Comparison of ENCODE assay signal across 8 mouse cellular contexts in genomic region chr17:85190128-85190435, GRCm38 (mm10).
DNase-seq lines count a peak whose midpoint lies in the region; ATAC-seq lines count a peak whose summit lies in the region.

No protein-coding gene starts in this region.

- H3K27me3 ChIP-seq in midbrain, embryonic 11.5 days (ENCODE audit: control insufficient read depth, insufficient read depth, low read length): no peaks in the 10 kb centered on the region
- peaks cover 6% of the 10 kb centered on the region; the same call in 1 of the 2 replicates for H3K27me3 ChIP-seq in midbrain, embryonic 10.5 days (ENCODE audit: low read depth, poor library complexity, severe bottlenecking)
- H3K27me3 ChIP-seq in hindbrain, embryonic 12.5 days: no peaks in the 10 kb centered on the region

- no peaks in the 10 kb centered on the region for H3K36me3 ChIP-seq in midbrain, embryonic 11.5 days (ENCODE audit: control insufficient read depth, insufficient read depth, low read length)
- H3K36me3 ChIP-seq in midbrain, embryonic 10.5 days: no peaks in the 10 kb centered on the region
- no peaks in the 10 kb centered on the region for H3K36me3 ChIP-seq in hindbrain, embryonic 12.5 days

- no peak for ATAC-seq in midbrain, embryonic 11.5 days (ENCODE audit: low FRiP score)
- no peak for ATAC-seq in hindbrain, embryonic 12.5 days (ENCODE audit: low FRiP score)

- peak; percentile 84 for DNase-seq in midbrain, embryonic 11.5 days (ENCODE audit: low spot score, missing footprints)
- DNase-seq in midbrain, embryonic 10.5 days (ENCODE audit: low spot score): no peak
- DNase-seq in kidney, postnatal 14 days: peak; percentile 38
- peak; percentile 39 for DNase-seq in retina, postnatal 7 days (ENCODE audit: low read depth, low spot score)
- no peak for DNase-seq in right cerebral cortex, postnatal 4 days
- no peak for DNase-seq in right cerebral cortex, adult 2 months (ENCODE audit: low spot score in 2 of 2)
- no peak for DNase-seq in embryo, embryonic 9.5 days (ENCODE audit: extremely low spot score)

- H3K4me2 ChIP-seq in midbrain, embryonic 11.5 days: no peak overlapping the region
- H3K4me2 ChIP-seq in hindbrain, embryonic 12.5 days (replicated peaks): peak overlapping the region; percentile 18; the same call in 1 of the 2 replicates

- no peak overlapping the region for H3K4me3 ChIP-seq in midbrain, embryonic 11.5 days (ENCODE audit: low read depth, low read length)
- H3K4me3 ChIP-seq in midbrain, embryonic 10.5 days: no peak overlapping the region
- H3K4me3 ChIP-seq in hindbrain, embryonic 12.5 days: no peak overlapping the region

- no peak overlapping the region for H3K9ac ChIP-seq in midbrain, embryonic 11.5 days (ENCODE audit: low read length)
- no peak overlapping the region for H3K9ac ChIP-seq in hindbrain, embryonic 12.5 days

- H3K27ac ChIP-seq in midbrain, embryonic 11.5 days (ENCODE audit: low read depth, low read length): no peak overlapping the region
- H3K27ac ChIP-seq in midbrain, embryonic 10.5 days (replicated peaks): no peak overlapping the region
- no peak overlapping the region for H3K27ac ChIP-seq in hindbrain, embryonic 12.5 days

- H3K9me3 ChIP-seq in midbrain, embryonic 11.5 days (ENCODE audit: control insufficient read depth, low read length): no peaks in the 10 kb centered on the region
- H3K9me3 ChIP-seq in midbrain, embryonic 10.5 days (replicated peaks): no peaks in the 10 kb centered on the region
- no peaks in the 10 kb centered on the region for H3K9me3 ChIP-seq in hindbrain, embryonic 12.5 days (replicated peaks)

- 21% methylated on average over 7 of the region's 7 CpGs for WGBS in midbrain, embryonic 11.5 days
- WGBS in midbrain, embryonic 10.5 days: 31% methylated on average over 7 of the region's 7 CpGs
- 26% methylated on average over 7 of the region's 7 CpGs for WGBS in hindbrain, embryonic 12.5 days

- 0 out of 2 replicates have a peak, but pooled peaks cover 3% of the 10 kb centered on the region for H3K4me1 ChIP-seq in midbrain, embryonic 11.5 days (ENCODE audit: control insufficient read depth, insufficient read depth, low read length)
- H3K4me1 ChIP-seq in midbrain, embryonic 10.5 days: peaks cover 9% of the 10 kb centered on the region; the same call in 1 of the 2 replicates
- no peaks in the 10 kb centered on the region for H3K4me1 ChIP-seq in hindbrain, embryonic 12.5 days

Comparison
In these comparisons a context has a peak if more than half of its experiments do, and no peak if none do; other contexts are left out.
1. DNase-seq: peak in midbrain, embryonic 11.5 days (single experiment), kidney, postnatal 14 days (single experiment) and retina, postnatal 7 days (single experiment); none in midbrain, embryonic 10.5 days (single experiment), right cerebral cortex, postnatal 4 days (single experiment), right cerebral cortex, adult 2 months (0 of 2) and embryo, embryonic 9.5 days (single experiment).